Mouse (Mus musculus) midbrain, embryonic 15.5 days (tissue): ENCODE results near the gene Zdhhc18. TPM values are rescaled to one million over a fixed set of nuclear protein-coding genes. Genes with fewer than 3 reads are reported as not detected.

Source experiments
- ATAC-seq: fragments of 200-750 bp; cut with Nextera tagmentation; replicated peaks from 2 replicates; pipeline ENCODE4 v1.8.0; 2017; ENCODE audit warnings: moderate TSS enrichment
- H3K27ac ChIP-seq: fragments of 300-500 bp; sonication (generic); 2 replicates; pipeline ENCODE4 v1.5.1; 2015; ENCODE audit warnings: mild to moderate bottlenecking, inconsistent platforms
- H3K27me3 ChIP-seq: fragments of 300-500 bp; sonication (generic); replicated peaks from 2 replicates; pipeline ENCODE4 v1.6.1; 2015; ENCODE audit warnings: inconsistent platforms
- H3K36me3 ChIP-seq: fragments of 300-500 bp; sonication (generic); replicated peaks from 2 replicates; pipeline ENCODE4 v1.6.1; 2015; ENCODE audit warnings: inconsistent platforms
- H3K4me1 ChIP-seq: fragments of 300-500 bp; sonication (generic); 2 replicates; pipeline ENCODE4 v1.6.1; 2015; ENCODE audit warnings: inconsistent platforms
- H3K4me2 ChIP-seq: fragments of 300-500 bp; sonication (generic); 2 replicates; pipeline ENCODE4 v1.6.1; 2015; ENCODE audit warnings: inconsistent platforms, mild to moderate bottlenecking, moderate library complexity
- H3K4me3 ChIP-seq: fragments of 300-500 bp; sonication (generic); 2 replicates; pipeline ENCODE4 v1.5.1; 2015; ENCODE audit warnings: mild to moderate bottlenecking, inconsistent platforms
- H3K9ac ChIP-seq: fragments of 300-500 bp; sonication (generic); 2 replicates; pipeline ENCODE4 v1.6.1; 2015; ENCODE audit warnings: mild to moderate bottlenecking, inconsistent platforms
- H3K9me3 ChIP-seq: fragments of 300-500 bp; sonication (generic); 2 replicates; pipeline ENCODE4 v1.6.1; 2016; ENCODE audit warnings: inconsistent platforms
- WGBS: fragments of 180-500 bp; shearing (Covaris S2); methylation state at CpG from one replicate; pipeline ENCODE4 v1.1.7; 2015; ENCODE audit warnings: mixed read lengths; 5-methylcytosine and 5-hydroxymethylcytosine counted together
- polyA plus RNA-seq: library from polyadenylated mRNA; unstranded; fragments of >200 nt; fragmentation: Nextera tagmentation; extraction: Ambion mirVana; gene quantifications from 2 replicates; pipeline ENCODE4 v1.2.1, GENCODE M21; 2015

Zdhhc18 gene
- polyA plus RNA-seq, 1 experiment from 2014 or later = 6.4 TPM

DNA sequence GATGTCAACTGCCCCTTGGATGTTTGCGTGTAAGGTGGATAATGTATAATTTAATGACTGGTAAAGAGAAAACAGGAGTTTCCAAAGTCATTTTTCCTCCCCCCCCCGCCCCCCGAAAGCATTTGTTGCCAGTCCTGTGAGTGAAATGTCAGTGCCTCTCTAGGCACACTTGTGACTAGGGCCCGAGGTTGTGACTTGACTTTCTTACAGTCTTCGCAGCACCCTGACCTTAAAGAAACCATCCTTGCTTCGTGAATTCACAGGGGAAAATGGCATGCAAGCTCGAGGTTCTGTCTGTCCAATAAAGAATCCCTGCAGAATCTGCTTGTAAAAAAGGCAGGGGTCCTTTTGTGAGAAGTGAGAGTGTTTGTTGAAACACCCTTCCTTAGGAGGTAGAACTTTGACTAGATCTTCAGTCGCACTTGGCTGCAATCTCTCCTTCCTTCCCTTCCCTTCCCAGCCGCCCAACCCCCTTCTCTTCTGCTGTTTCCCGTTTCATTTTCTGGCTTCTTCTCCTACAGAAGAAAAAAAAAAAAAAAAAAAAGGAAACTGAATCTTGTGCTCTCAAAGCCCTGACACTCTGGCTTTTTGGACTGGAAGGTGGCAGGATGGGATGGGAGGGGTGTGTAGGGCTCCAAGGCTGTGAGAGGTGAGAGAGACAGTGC is 23.8 kb upstream of the Zdhhc18 start:
- H3K4me3 ChIP-seq = 0 out of 2 replicates have a peak overlapping the region, but pooled peaks have one; percentile 66
- H3K9ac ChIP-seq = no peak overlapping the region

GRCm38 (mm10) chr4:133672845-133673647 is 23.1 kb upstream of the Zdhhc18 start:
- H3K27ac ChIP-seq = peak overlapping the region; percentile 97
- H3K4me3 ChIP-seq = peak overlapping the region; percentile 66
- H3K27me3 ChIP-seq = no peaks in the 10 kb centered on the region
- no peaks in the 10 kb centered on the region for H3K9me3 ChIP-seq
- peak overlapping the region; percentile 93 for H3K9ac ChIP-seq
- peak overlapping the region; percentile 62 for H3K4me2 ChIP-seq
- H3K36me3 ChIP-seq = no peaks in the 10 kb centered on the region
- peaks cover 37% of the 10 kb centered on the region for H3K4me1 ChIP-seq
- 5% methylated on average over 24 of the region's 24 CpGs for WGBS
- no peak; the same call in 1 of the 2 replicates for ATAC-seq

More for the DNA sequence above, 23.8 kb upstream of the Zdhhc18 start:
- Histone ChIP-seq H3K27me3 (no peaks in the 10 kb centered on the region), H3K27ac (peak overlapping the region; percentile 97), H3K4me1 (peaks cover 37% of the 10 kb centered on the region), H3K36me3 (no peaks in the 10 kb centered on the region), H3K4me2 (peak overlapping the region; percentile 62; the same call in 1 of the 2 replicates), H3K9me3 (no peaks in the 10 kb centered on the region)
- ATAC-seq = no peak
- 40% methylated on average over 10 of the region's 10 CpGs for WGBS

DNA sequence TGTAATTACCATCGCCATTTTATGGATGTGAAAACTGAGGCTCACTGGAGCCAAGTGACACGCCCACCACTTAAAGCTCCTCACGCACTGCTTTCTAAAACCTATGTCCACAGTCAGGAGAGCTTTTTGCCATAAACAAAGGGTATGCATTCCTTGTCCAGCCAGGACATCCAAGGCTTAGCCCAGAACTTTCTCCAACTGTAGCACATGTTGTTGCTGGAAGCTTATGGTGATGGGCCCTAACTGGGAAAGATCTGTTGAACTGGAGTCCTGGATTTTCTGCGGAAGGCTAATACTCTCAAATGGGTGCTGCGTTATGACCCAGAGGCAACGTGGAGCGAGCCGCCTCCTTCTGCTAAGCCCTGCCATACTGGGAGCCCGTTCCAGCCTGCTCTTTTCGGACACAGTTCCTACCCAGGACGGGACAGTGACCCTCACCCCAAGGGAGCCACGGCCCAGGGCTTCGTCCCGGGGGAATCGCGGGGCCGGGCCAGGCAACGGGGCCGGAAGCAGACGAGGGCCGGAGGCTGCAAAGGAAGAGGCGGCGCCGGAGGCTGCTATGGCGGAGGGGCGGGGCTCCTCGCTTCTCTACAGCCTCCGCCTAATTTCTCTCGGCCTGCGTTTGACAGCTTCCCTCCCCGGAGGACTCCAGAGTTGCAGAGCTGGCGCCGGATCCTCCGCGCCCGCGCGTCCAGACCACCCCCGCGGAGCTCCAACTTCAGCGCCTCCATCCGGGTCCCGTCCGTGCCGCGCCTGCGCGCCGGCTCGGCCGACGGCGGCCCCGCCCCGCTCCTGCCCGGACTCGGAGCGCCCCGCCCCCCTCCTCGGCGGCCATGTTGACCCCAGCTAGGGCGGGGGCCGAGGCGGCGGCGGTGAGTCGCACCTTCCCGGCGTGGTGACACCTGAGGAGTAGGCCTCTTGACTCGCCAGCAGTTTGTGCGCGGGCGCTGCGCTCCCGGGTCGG is 22.2 kb upstream of the Zdhhc18 start, which contains the start of gene Pigv:
Pigv (minus strand) TSS at position 767 of the 964 bp plus-strand sequence.
- peak within 1 kb of the TSS; percentile 93 for H3K9ac ChIP-seq
- H3K36me3 ChIP-seq = no peaks in the 10 kb centered on the region
- H3K27ac ChIP-seq = peak within 1 kb of the TSS; percentile 97
- peak within 1 kb of the TSS; percentile 62 for H3K4me2 ChIP-seq
- H3K4me3 ChIP-seq = peak within 1 kb of the TSS; percentile 66
- H3K27me3 ChIP-seq = no peaks in the 10 kb centered on the region
- peak; percentile 93 for ATAC-seq
- no peaks in the 10 kb centered on the region for H3K9me3 ChIP-seq
- under 1% methylated on average over 71 of the region's 76 CpGs for WGBS
- H3K4me1 ChIP-seq = peaks cover 37% of the 10 kb centered on the region

DNA sequence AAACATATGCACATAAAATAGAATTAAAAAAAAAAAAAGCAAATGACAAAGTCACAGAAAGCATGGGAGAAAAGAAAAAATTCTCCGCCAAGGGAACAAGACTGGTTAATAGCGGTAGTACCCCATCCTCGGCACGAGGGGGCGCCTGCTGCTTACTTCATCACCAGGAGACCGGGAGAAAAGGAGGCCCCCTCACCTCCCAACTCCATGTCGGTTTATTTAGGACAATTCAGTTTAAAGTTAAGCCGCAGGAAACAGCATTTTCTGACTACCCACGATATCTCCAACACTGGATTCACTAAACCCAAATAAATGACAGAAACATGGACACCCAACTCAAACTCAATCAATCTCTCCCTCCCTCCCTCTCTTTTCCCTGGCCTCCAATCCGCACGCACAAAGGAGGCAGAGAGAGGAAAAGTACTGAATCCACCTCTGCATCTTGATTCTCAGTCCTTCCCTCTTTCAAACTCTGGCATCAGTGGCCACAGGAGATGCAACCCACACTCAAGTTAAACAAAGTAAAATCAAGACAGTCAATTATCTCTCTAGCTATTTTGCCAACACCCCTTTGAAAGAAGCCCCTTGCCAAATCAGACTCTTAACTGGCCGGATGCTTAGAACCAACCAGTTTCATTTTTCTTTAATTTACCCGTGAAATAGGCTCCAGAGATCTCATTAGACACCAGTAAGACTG is 21.4 kb upstream of the Zdhhc18 start:
- peak overlapping the region; percentile 66 for H3K4me3 ChIP-seq
- WGBS = 2% methylated on average over 13 of the region's 13 CpGs
- peak overlapping the region; percentile 93 for H3K9ac ChIP-seq
- peaks cover 37% of the 10 kb centered on the region for H3K4me1 ChIP-seq
- H3K27ac ChIP-seq = peak overlapping the region; percentile 97
- no peak for ATAC-seq
- no peaks in the 10 kb centered on the region for H3K27me3 ChIP-seq
- no peaks in the 10 kb centered on the region for H3K9me3 ChIP-seq
- peak overlapping the region; percentile 62 for H3K4me2 ChIP-seq
- H3K36me3 ChIP-seq = no peaks in the 10 kb centered on the region

GRCm38 (mm10) chr4:133669652-133670210 is 19.8 kb upstream of the Zdhhc18 start:
- Histone ChIP-seq H3K4me2 (no peak overlapping the region), H3K36me3 (no peaks in the 10 kb centered on the region), H3K27ac (no peak overlapping the region), H3K4me3 (no peak overlapping the region), H3K9me3 (no peaks in the 10 kb centered on the region), H3K27me3 (no peaks in the 10 kb centered on the region), H3K9ac (no peak overlapping the region), H3K4me1 (peaks cover 37% of the 10 kb centered on the region)
- no peak for ATAC-seq
- 68% methylated on average over 6 of the region's 6 CpGs for WGBS

DNA sequence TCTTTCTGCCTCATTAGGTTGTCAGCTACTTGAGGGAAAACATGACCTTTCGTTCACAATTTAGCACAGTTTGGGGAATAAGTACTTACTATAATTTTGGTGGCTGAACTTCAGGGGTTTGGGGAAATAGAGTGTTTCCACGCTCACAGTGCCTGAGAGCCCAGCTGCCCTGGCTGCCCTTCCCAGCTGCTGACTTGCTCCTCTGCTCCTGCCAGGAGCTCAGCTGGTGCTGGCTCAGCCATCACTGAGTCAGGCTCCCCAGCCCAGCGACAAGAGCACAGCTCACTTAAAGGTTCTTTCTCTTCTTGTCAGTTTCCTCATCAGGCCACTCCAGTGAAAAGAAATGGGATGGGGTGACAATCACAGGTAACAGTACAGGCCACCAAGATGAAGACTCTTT is 18.6 kb upstream of the Zdhhc18 start:
- H3K4me2 ChIP-seq = no peak overlapping the region
- no peaks in the 10 kb centered on the region for H3K27me3 ChIP-seq
- no peaks in the 10 kb centered on the region for H3K36me3 ChIP-seq
- H3K9me3 ChIP-seq = no peaks in the 10 kb centered on the region
- ATAC-seq = no peak
- 69% methylated on average over 3 of the region's 3 CpGs for WGBS
- no peak overlapping the region for H3K9ac ChIP-seq
- H3K4me3 ChIP-seq = no peak overlapping the region
- H3K27ac ChIP-seq = no peak overlapping the region
- H3K4me1 ChIP-seq = peaks cover 29% of the 10 kb centered on the region

- 85% methylated on average over 6 of the region's 6 CpGs for WGBS
- no peak overlapping the region for H3K9ac ChIP-seq
- 0 out of 2 replicates have a peak, but pooled peaks cover 6% of the 10 kb centered on the region for H3K36me3 ChIP-seq
- peaks cover 17% of the 10 kb centered on the region for H3K4me1 ChIP-seq
- no peaks in the 10 kb centered on the region for H3K9me3 ChIP-seq
- no peak overlapping the region for H3K4me2 ChIP-seq
- no peak overlapping the region for H3K27ac ChIP-seq
- H3K4me3 ChIP-seq = no peak overlapping the region
- no peak for ATAC-seq
- H3K27me3 ChIP-seq = no peaks in the 10 kb centered on the region
These were observed 16.2 kb upstream of the Zdhhc18 start for GRCm38 (mm10) chr4:133666199-133666598.

- peaks cover 8% of the 10 kb centered on the region for H3K4me1 ChIP-seq
- H3K27ac ChIP-seq = no peak overlapping the region
- H3K27me3 ChIP-seq = no peaks in the 10 kb centered on the region
- no peaks in the 10 kb centered on the region for H3K9me3 ChIP-seq
- H3K36me3 ChIP-seq = 0 out of 2 replicates have a peak, but pooled peaks cover 6% of the 10 kb centered on the region
- WGBS = 37% methylated on average over 11 of the region's 11 CpGs
- H3K4me2 ChIP-seq = no peak overlapping the region
- ATAC-seq = 0 out of 2 replicates have a peak, but pooled peaks have one; percentile 31
- H3K9ac ChIP-seq = no peak overlapping the region
- no peak overlapping the region for H3K4me3 ChIP-seq
These were observed 15.2 kb upstream of the Zdhhc18 start for GRCm38 (mm10) chr4:133665118-133665517.

DNA sequence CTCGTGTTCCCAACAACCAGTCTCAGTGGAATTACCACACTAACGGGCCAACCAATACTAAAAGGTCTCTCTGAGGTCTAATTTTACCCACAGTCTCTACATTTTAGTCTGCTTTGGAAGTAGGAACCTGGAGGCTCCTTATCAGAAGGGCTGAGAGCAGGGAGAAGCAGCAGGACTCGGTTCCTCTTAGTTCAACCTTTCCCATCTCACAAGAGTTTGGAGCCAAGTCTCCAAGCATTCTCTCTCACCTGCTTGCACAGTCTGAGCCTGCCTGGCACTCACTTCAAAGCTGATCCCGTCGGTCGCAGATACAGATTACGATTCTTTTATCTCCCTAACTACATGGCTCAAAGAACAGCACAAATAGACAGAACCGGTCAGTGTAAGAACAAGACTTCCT is 13.0 kb upstream of the Zdhhc18 start:
- H3K36me3 ChIP-seq = 0 out of 2 replicates have a peak, but pooled peaks cover 6% of the 10 kb centered on the region
- H3K9me3 ChIP-seq = no peaks in the 10 kb centered on the region
- H3K4me2 ChIP-seq = no peak overlapping the region
- H3K4me3 ChIP-seq = no peak overlapping the region
- H3K27me3 ChIP-seq = no peaks in the 10 kb centered on the region
- no peak overlapping the region for H3K27ac ChIP-seq
- ATAC-seq = no peak
- H3K9ac ChIP-seq = no peak overlapping the region
- H3K4me1 ChIP-seq = peaks cover 10% of the 10 kb centered on the region
- WGBS = 81% methylated on average over 8 of the region's 8 CpGs

GRCm38 (mm10) chr4:133662421-133662820 is 12.5 kb upstream of the Zdhhc18 start:
- Histone ChIP-seq H3K27me3 (no peaks in the 10 kb centered on the region), H3K27ac (no peak overlapping the region), H3K9ac (no peak overlapping the region), H3K4me1 (peaks cover 10% of the 10 kb centered on the region), H3K36me3 (0 out of 2 replicates have a peak, but pooled peaks cover 6% of the 10 kb centered on the region), H3K9me3 (no peaks in the 10 kb centered on the region), H3K4me2 (no peak overlapping the region), H3K4me3 (no peak overlapping the region)
- WGBS = 93% methylated on average over 8 of the region's 8 CpGs
- ATAC-seq = no peak
